9 mouse cellular contexts compared by ENCODE assay signal in the genomic region with DNA sequence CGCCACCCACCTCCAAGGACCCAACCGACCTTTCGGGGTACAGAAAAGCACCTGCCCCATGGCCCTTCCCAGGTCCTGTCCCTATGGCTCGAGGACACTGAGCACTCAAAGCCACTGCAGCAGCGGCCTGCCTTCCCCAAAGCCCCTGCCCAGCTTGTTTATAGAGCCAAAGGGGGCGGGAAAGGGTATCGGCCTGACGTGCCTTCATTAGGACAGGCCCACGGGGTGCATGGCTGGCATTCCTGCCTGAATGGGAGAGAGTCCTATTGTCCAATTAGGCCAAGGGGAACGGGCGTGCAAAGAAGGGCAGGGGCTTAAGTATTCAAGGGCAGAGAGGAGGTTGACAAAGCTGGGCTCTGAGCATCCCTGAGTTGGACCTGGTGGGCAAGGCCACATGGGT. TPM values are rescaled to one million over a fixed set of nuclear protein-coding genes. Genes with fewer than 3 reads are reported as not detected.
DNase-seq lines count a peak whose midpoint lies in the region; ATAC-seq and TF ChIP-seq lines count a peak whose summit lies in the region.
"Had no signal": no experiment of that assay in that cellular context is flagged by ENCODE, and none has a peak within 500 bp of the region (broad histone marks: within the 10 kb centered on the region; RNA-seq: fewer than 3 reads in every experiment).

No protein-coding gene starts in this region.

- WGBS in lung, embryonic 15.5 days: 67% methylated on average over 11 of the region's 11 CpGs
- 30% methylated on average over 11 of the region's 11 CpGs for WGBS in forebrain, embryonic 14.5 days
- 44% methylated on average over 11 of the region's 11 CpGs for WGBS in hindbrain, postnatal 0 days

- ATAC-seq in lung, embryonic 15.5 days (ENCODE audit: borderline replicate concordance, extremely low read depth, low FRiP score, low TSS enrichment): no peak
- ATAC-seq in forebrain, embryonic 14.5 days: peak; percentile 24
- ATAC-seq in hindbrain, postnatal 0 days: no peak

- TF ChIP-seq CTCF in hindbrain, postnatal 0 days (IDR thresholded peaks at IDR 0.05; ENCODE audit: low read depth): no peak

- DNase-seq in lung, postnatal 4 days: no peak
- peak; percentile 48 for DNase-seq in forebrain, embryonic 14.5 days (ENCODE audit: low spot score)
- DNase-seq in hindbrain, postnatal 0 days (ENCODE audit: low spot score): no peak
- peak; percentile 77 for DNase-seq in retina, postnatal 1 day
- DNase-seq in cerebellum, adult 11 months: no peak
- DNase-seq in thymus, adult 18-20 months: no peak
- DNase-seq in thymus, postnatal 4 days: no peak

- no peak overlapping the region for H3K4me3 ChIP-seq in lung, embryonic 15.5 days
- H3K4me3 ChIP-seq in forebrain, embryonic 14.5 days (ENCODE audit: low read depth, low read length): no peak overlapping the region
- no peak overlapping the region for H3K4me3 ChIP-seq in hindbrain, postnatal 0 days (ENCODE audit: low read length)

- H3K27me3 ChIP-seq in lung, embryonic 15.5 days: no peaks in the 10 kb centered on the region
- no peaks in the 10 kb centered on the region for H3K27me3 ChIP-seq in forebrain, embryonic 14.5 days (replicated peaks; ENCODE audit: control insufficient read depth, insufficient read depth, low read length)
- H3K27me3 ChIP-seq in hindbrain, postnatal 0 days (ENCODE audit: insufficient read depth, low read length): no peaks in the 10 kb centered on the region

- peaks cover 58% of the 10 kb centered on the region for H3K4me1 ChIP-seq in lung, embryonic 15.5 days
- H3K4me1 ChIP-seq in forebrain, embryonic 14.5 days (ENCODE audit: control insufficient read depth, insufficient read depth, low read length): peaks cover 37% of the 10 kb centered on the region
- H3K4me1 ChIP-seq in hindbrain, postnatal 0 days (ENCODE audit: insufficient read depth, low read length): peaks cover 12% of the 10 kb centered on the region

- H3K4me2 ChIP-seq in lung, embryonic 15.5 days: peak overlapping the region; percentile 92; the same call in 1 of the 2 replicates
- H3K4me2 ChIP-seq in forebrain, embryonic 14.5 days (ENCODE audit: low read length): peak overlapping the region; percentile 66; the same call in 1 of the 2 replicates
- peak overlapping the region; percentile 13; the same call in 1 of the 2 replicates for H3K4me2 ChIP-seq in hindbrain, postnatal 0 days (ENCODE audit: low read depth, low read length)

- no peaks in the 10 kb centered on the region for H3K9me3 ChIP-seq in lung, embryonic 15.5 days
- H3K9me3 ChIP-seq in forebrain, embryonic 14.5 days (replicated peaks; ENCODE audit: control insufficient read depth, low read length): no peaks in the 10 kb centered on the region
- H3K9me3 ChIP-seq in hindbrain, postnatal 0 days (ENCODE audit: low read length): no peaks in the 10 kb centered on the region

- no peak overlapping the region for H3K9ac ChIP-seq in lung, embryonic 15.5 days
- 0 out of 2 replicates have a peak overlapping the region, but pooled peaks have one; percentile 21 for H3K9ac ChIP-seq in forebrain, embryonic 14.5 days (ENCODE audit: low read length)
- H3K9ac ChIP-seq in hindbrain, postnatal 0 days (replicated peaks; ENCODE audit: low read length): no peak overlapping the region

- peaks cover 50% of the 10 kb centered on the region for H3K36me3 ChIP-seq in lung, embryonic 15.5 days
- H3K36me3 ChIP-seq in forebrain, embryonic 14.5 days (ENCODE audit: control insufficient read depth, insufficient read depth, low read length): peaks cover 43% of the 10 kb centered on the region
- peaks cover 8% of the 10 kb centered on the region; the same call in 1 of the 2 replicates for H3K36me3 ChIP-seq in hindbrain, postnatal 0 days (ENCODE audit: insufficient read depth, low read length)

- peak overlapping the region; percentile 85; the same call in 1 of the 2 replicates for H3K27ac ChIP-seq in lung, embryonic 15.5 days
- H3K27ac ChIP-seq in forebrain, embryonic 14.5 days (ENCODE audit: low read depth, low read length): peak overlapping the region; percentile 78
- H3K27ac ChIP-seq in hindbrain, postnatal 0 days: peak overlapping the region; percentile 77

RNA-seq across cellular contexts. Expression of a gene that starts 5.5 kb away (rescaled TPM):
- 19.0 and 19.6 TPM in 2 replicates for polyA plus RNA-seq in lung, embryonic 15.5 days (2015; fragmentation: Nextera tagmentation; extraction: Ambion mirVana)
- polyA plus RNA-seq in forebrain, embryonic 14.5 days (2014; fragmentation: Nextera tagmentation; extraction: Ambion mirVana): 8.0 and 8.9 TPM in 2 replicates
- total RNA-seq in hindbrain, postnatal 0 days (2014; rRNA removed): 24.4 and 39.2 TPM in 2 replicates
- 7.7 and 8.0 TPM in 2 replicates for polyA plus RNA-seq in hindbrain, postnatal 0 days (2015; fragmentation: Nextera tagmentation; extraction: Ambion mirVana)

RNA-seq across cellular contexts. Expression of a gene that starts 6.6 kb away (rescaled TPM):
- 37.3 and 43.0 TPM in 2 replicates for polyA plus RNA-seq in lung, embryonic 15.5 days (2015; fragmentation: Nextera tagmentation; extraction: Ambion mirVana)
- polyA plus RNA-seq in forebrain, embryonic 14.5 days (2014; fragmentation: Nextera tagmentation; extraction: Ambion mirVana): 15.2 and 19.1 TPM in 2 replicates
- 22.5 and 34.6 TPM in 2 replicates for total RNA-seq in hindbrain, postnatal 0 days (2014; rRNA removed)
- polyA plus RNA-seq in hindbrain, postnatal 0 days (2015; fragmentation: Nextera tagmentation; extraction: Ambion mirVana): 18.0 and 18.8 TPM in 2 replicates

RNA-seq across cellular contexts. Expression of a gene that starts 15.9 kb away (rescaled TPM):
- polyA plus RNA-seq in lung, embryonic 15.5 days (2015; fragmentation: Nextera tagmentation; extraction: Ambion mirVana): 35.1 and 40.1 TPM in 2 replicates
- 0.70 and 1.3 TPM in 2 replicates for polyA plus RNA-seq in forebrain, embryonic 14.5 days (2014; fragmentation: Nextera tagmentation; extraction: Ambion mirVana)
- total RNA-seq in hindbrain, postnatal 0 days (2014; rRNA removed): 1.6 and 2.1 TPM in 2 replicates
- 1.5 and 1.8 TPM in 2 replicates for polyA plus RNA-seq in hindbrain, postnatal 0 days (2015; fragmentation: Nextera tagmentation; extraction: Ambion mirVana)

RNA-seq across cellular contexts. Expression of a gene that starts 42.7 kb away (rescaled TPM):
- 23.1 and 24.6 TPM in 2 replicates for polyA plus RNA-seq in lung, embryonic 15.5 days (2015; fragmentation: Nextera tagmentation; extraction: Ambion mirVana)
- polyA plus RNA-seq in forebrain, embryonic 14.5 days (2014; fragmentation: Nextera tagmentation; extraction: Ambion mirVana): 12.4 and 19.6 TPM in 2 replicates
- 42.4 and 42.6 TPM in 2 replicates for total RNA-seq in hindbrain, postnatal 0 days (2014; rRNA removed)
- polyA plus RNA-seq in hindbrain, postnatal 0 days (2015; fragmentation: Nextera tagmentation; extraction: Ambion mirVana): 12.5 and 16.1 TPM in 2 replicates

RNA-seq across cellular contexts. Expression of a gene that starts 50.2 kb away (rescaled TPM):
- 0.25 and 0.49 TPM in 2 replicates for polyA plus RNA-seq in lung, embryonic 15.5 days (2015; fragmentation: Nextera tagmentation; extraction: Ambion mirVana)
- polyA plus RNA-seq in forebrain, embryonic 14.5 days (2014; fragmentation: Nextera tagmentation; extraction: Ambion mirVana): not detected in 2 replicates
- total RNA-seq in hindbrain, postnatal 0 days (2014; rRNA removed): 0.29 and 0.63 TPM in 2 replicates
- polyA plus RNA-seq in hindbrain, postnatal 0 days (2015; fragmentation: Nextera tagmentation; extraction: Ambion mirVana): 0.20 and 0.45 TPM in 2 replicates
- total RNA-seq: gastrocnemius, adult 18-20 months had no signal

Comparison
In these comparisons a context has a peak if more than half of its experiments do, and no peak if none do; other contexts are left out.
1. H3K4me2 ChIP-seq: peak in every context shown above with its lines; median percentile 92 in lung, embryonic 15.5 days; 66 in forebrain, embryonic 14.5 days; 13 in hindbrain, postnatal 0 days.
2. DNase-seq: peak in forebrain, embryonic 14.5 days (single experiment) and retina, postnatal 1 day (single experiment); none in lung, postnatal 4 days (0 of 2), hindbrain, postnatal 0 days (single experiment), cerebellum, adult 11 months (single experiment), thymus, adult 18-20 months (0 of 2) and thymus, postnatal 4 days (single experiment).
3. RNA of a gene that starts 15.9 kb away (polyA plus RNA-seq): 35.1 to 40.1 TPM in lung, embryonic 15.5 days; 1.5 to 1.8 TPM in hindbrain, postnatal 0 days and 0.70 to 1.3 TPM in forebrain, embryonic 14.5 days; every median in the first group is over 10 times any median in the second.
4. Peak in every context shown above with its lines, with median percentiles within 50 percentile points of each other: H3K27ac ChIP-seq.